8 mouse cellular contexts compared by ENCODE assay signal in genomic region chr19:59075472-59076101, GRCm38 (mm10). TPM values are rescaled to one million over a fixed set of nuclear protein-coding genes. Genes with fewer than 3 reads are reported as not detected.
DNase-seq lines count a peak whose midpoint lies in the region; ATAC-seq and TF ChIP-seq lines count a peak whose summit lies in the region.

Gene Shtn1 (minus strand): TSS chr19:59076100.

- H3K9ac ChIP-seq in CH12.LX (ENCODE audit: insufficient read depth, low read depth) = peak within 1 kb of the TSS; percentile 64
- H3K9ac ChIP-seq in embryonic facial prominence, embryonic 15.5 days = peak within 1 kb of the TSS; percentile 18; the same call in 1 of the 2 replicates

- peaks cover 6 to 31% of the 10 kb centered on the region in 2 experiments for H3K4me1 ChIP-seq in CH12.LX (ENCODE audit: control insufficient read depth in 1 of 2, insufficient read depth in 2 of 2)
- peaks cover 9% of the 10 kb centered on the region; the same call in 1 of the 2 replicates for H3K4me1 ChIP-seq in embryonic facial prominence, embryonic 15.5 days
- no peaks in the 10 kb centered on the region for H3K4me1 ChIP-seq in lung, adult 2 months (ENCODE audit: control insufficient read depth, insufficient read depth, low read length)

- no peak for TF ChIP-seq CTCF in CH12.LX (conservative IDR thresholded peaks at IDR 0.05 in 1 of 2, IDR thresholded peaks at IDR 0.05 in 1 of 2; ENCODE audit: low read depth in 2 of 2, low read length in 2 of 2)
- no peak for TF ChIP-seq CTCF in lung, adult 2 months (IDR thresholded peaks at IDR 0.05; ENCODE audit: insufficient read depth, low read length)

- WGBS in embryonic facial prominence, embryonic 15.5 days = under 1% methylated on average over 44 of the region's 46 CpGs
- WGBS in lung, adult 2 months = under 1% methylated on average over 45 of the region's 46 CpGs

- peak within 1 kb of the TSS; percentile 64 to 89 (median 86) for H3K4me3 ChIP-seq in CH12.LX (replicated peaks in 1 of 3; ENCODE audit: low read depth in 2 of 3, low read length in 2 of 3, poor library complexity in 1 of 3)
- H3K4me3 ChIP-seq in embryonic facial prominence, embryonic 15.5 days (replicated peaks) = peak within 1 kb of the TSS; percentile 56
- H3K4me3 ChIP-seq in lung, adult 2 months (replicated peaks; ENCODE audit: extremely low read depth, low read depth, low read length) = peak within 1 kb of the TSS; percentile 88

- peak; percentile 35; the same call in 1 of the 2 replicates for TF ChIP-seq POLR2A in CH12.LX (IDR thresholded peaks at IDR 0.05; ENCODE audit: low read depth, low read length)
- TF ChIP-seq POLR2A in lung, adult 2 months (IDR thresholded peaks at IDR 0.05; ENCODE audit: borderline replicate concordance, extremely low read depth, low read depth, low read length) = 0 out of 2 replicates have a peak, but pooled peaks have one; percentile 31

- dilution Hi-C loops in CH12.LX (cut with MboI; ENCODE audit: extremely low pct_ligation_motif_present, extremely low pct_unique_long_range_greater_than_20kb, low sequenced_read_pairs) = no loop called here

- in situ Hi-C loops in CH12.LX (cut with MboI; ENCODE audit: low pct_ligation_motif_present, low pct_unique_long_range_greater_than_20kb, low sequenced_read_pairs) = no loop called here

- H3K79me2 ChIP-seq in CH12.LX (replicated peaks; ENCODE audit: control insufficient read depth, extremely low read depth, insufficient read depth, poor library complexity, severe bottlenecking) = peaks cover 2% of the 10 kb centered on the region; the same call in 1 of the 2 replicates

- no peaks in the 10 kb centered on the region for H3K9me3 ChIP-seq in CH12.LX (replicated peaks; ENCODE audit: low read length)
- no peaks in the 10 kb centered on the region for H3K9me3 ChIP-seq in embryonic facial prominence, embryonic 15.5 days (replicated peaks)

- peak; percentile 42 for DNase-seq in CH12.LX (ENCODE audit: extremely low read depth)
- DNase-seq in adrenal gland, postnatal 25 days = peak; percentile 64
- DNase-seq in heart, postnatal 4 days = peak; percentile 39
- peak in 1 of 2 experiments; percentile 56 for DNase-seq in layer of hippocampus, adult 8-10 months (ENCODE audit: low spot score in 2 of 2)
- peak; percentile 71 for DNase-seq in lung, adult 2 months
- peak; percentile 11 for DNase-seq in retina, adult 2 months (ENCODE audit: low read depth, low spot score)
- no peak for DNase-seq in T-cell, adult 2 months (ENCODE audit: low spot score)

- H3K36me3 ChIP-seq in CH12.LX (replicated peaks in 1 of 2; ENCODE audit: control insufficient read depth in 1 of 2, insufficient read depth in 1 of 2, low read length in 1 of 2) = peaks cover 0 to 5% of the 10 kb centered on the region in 2 experiments
- no peaks in the 10 kb centered on the region for H3K36me3 ChIP-seq in embryonic facial prominence, embryonic 15.5 days

- TF ChIP-seq RAD21 in CH12.LX (IDR thresholded peaks at IDR 0.05; ENCODE audit: low read depth, low read length) = no peak

- H3K4me2 ChIP-seq in CH12.LX (ENCODE audit: insufficient read depth, low read depth, poor library complexity, severe bottlenecking) = peak within 1 kb of the TSS; percentile 53
- peak within 1 kb of the TSS; percentile 96 for H3K4me2 ChIP-seq in embryonic facial prominence, embryonic 15.5 days (replicated peaks)

- TF ChIP-seq EP300 in CH12.LX (IDR thresholded peaks at IDR 0.05; ENCODE audit: low read length) = no peak

- H3K27ac ChIP-seq in CH12.LX (ENCODE audit: insufficient read depth, low read depth) = peak within 1 kb of the TSS; percentile 22; the same call in 1 of the 2 replicates
- H3K27ac ChIP-seq in embryonic facial prominence, embryonic 15.5 days (replicated peaks) = no peak within 1 kb of the TSS

- H3K27me3 ChIP-seq in CH12.LX (replicated peaks) = no peaks in the 10 kb centered on the region
- peaks cover 34% of the 10 kb centered on the region for H3K27me3 ChIP-seq in embryonic facial prominence, embryonic 15.5 days

- peak; percentile 57; the same call in 1 of the 2 replicates for ATAC-seq in embryonic facial prominence, embryonic 15.5 days (ENCODE audit: insufficient number of reproducible peaks, low FRiP score, low TSS enrichment, low read depth)

TF ChIP-seq in CH12.LX, 34 proteins besides CTCF, POLR2A, EP300 and RAD21:
- TF ChIP-seq MXI1 (IDR thresholded peaks at IDR 0.05; ENCODE audit: low read depth, low read length) = peak; percentile 66; the same call in 1 of the 2 replicates
- TF ChIP-seq MEF2A (IDR thresholded peaks at IDR 0.05; ENCODE audit: borderline replicate concordance, low read depth, low read length) = no peak
- TF ChIP-seq ELF1 (IDR thresholded peaks at IDR 0.05; ENCODE audit: low read depth, low read length) = peak; percentile 86
- TF ChIP-seq SIN3A (IDR thresholded peaks at IDR 0.05; ENCODE audit: low read length) = 0 out of 2 replicates have a peak, but pooled peaks have one; percentile 43
- TF ChIP-seq BHLHE40 (IDR thresholded peaks at IDR 0.05; ENCODE audit: low read depth, low read length) = 0 out of 2 replicates have a peak, but pooled peaks have one; percentile 17
- no peak for TF ChIP-seq SMC3 (IDR thresholded peaks at IDR 0.05; ENCODE audit: low read depth, low read length)
- no peak for TF ChIP-seq HCFC1 (IDR thresholded peaks at IDR 0.05; ENCODE audit: low read depth, low read length)
- no peak for TF ChIP-seq JUN (IDR thresholded peaks at IDR 0.05; ENCODE audit: insufficient read depth, low read depth, low read length)
- no peak for TF ChIP-seq ETS1 (conservative IDR thresholded peaks at IDR 0.05; ENCODE audit: low read depth, low read length)
- TF ChIP-seq MYC (IDR thresholded peaks at IDR 0.05; ENCODE audit: low read depth, low read length) = no peak
- peak; percentile 34; the same call in 1 of the 2 replicates for TF ChIP-seq TCF12 (IDR thresholded peaks at IDR 0.05; ENCODE audit: low read depth, low read length)
- no peak for TF ChIP-seq ZNF384 (IDR thresholded peaks at IDR 0.05; ENCODE audit: low read depth, low read length)
- no peak for TF ChIP-seq USF1 (IDR thresholded peaks at IDR 0.05; ENCODE audit: low read depth, low read length)
- TF ChIP-seq KAT2A (IDR thresholded peaks at IDR 0.05; ENCODE audit: insufficient replicate concordance, low read length) = no peak
- TF ChIP-seq MAX (IDR thresholded peaks at IDR 0.05; ENCODE audit: low read length) = 0 out of 2 replicates have a peak, but pooled peaks have one; percentile 12
- TF ChIP-seq POLR2AphosphoS2 (IDR thresholded peaks at IDR 0.05; ENCODE audit: low read depth, low read length) = no peak
- TF ChIP-seq UBTF (IDR thresholded peaks at IDR 0.05; ENCODE audit: low read depth, low read length) = no peak

RNA-seq across cellular contexts. Expression of gene Shtn1, which starts in this region (rescaled TPM):
- total RNA-seq in CH12.LX (2012; rRNA removed) = 6.4 and 9.1 TPM in 2 replicates
- total RNA-seq in CH12.LX (2014; rRNA removed) = 12.1 and 14.2 TPM in 2 replicates
- polyA plus RNA-seq in CH12.LX (2012; ENCODE audit: insufficient read length, low read depth) = 20.9 and 21.7 TPM in 2 replicates
- 15.9 and 19.1 TPM in 2 replicates for total RNA-seq in adrenal gland, postnatal 25 days (2021)
- polyA plus RNA-seq in embryonic facial prominence, embryonic 15.5 days (2015; fragmentation: Nextera tagmentation; extraction: Ambion mirVana) = 5.8 and 6.3 TPM in 2 replicates
- 1 to 10 TPM; 1.5 to 1.8 TPM for total RNA-seq in heart, postnatal 4 days (2021)
- total RNA-seq in layer of hippocampus, adult 8-10 months (2022) = 10 to 100 TPM; 24.6 to 29.8 (median 26.3) TPM
- 3.4 and 6.4 TPM in 2 replicates for polyA plus RNA-seq in lung, adult 2 months (2012; rRNA removed)
